Mouse (Mus musculus) embryonic facial prominence, embryonic 11.5 days (tissue): ENCODE data around the gene Nqo1. TPM values are rescaled to one million over a fixed set of nuclear protein-coding genes. Genes with fewer than 3 reads are reported as not detected.
A peak's percentile ranks its signal among the peaks of the same experiment; 100 is the strongest.

Experiments used
- ATAC-seq: fragments of 200-750 bp; cut with Nextera tagmentation; replicated peaks from 2 replicates; pipeline ENCODE4 v1.8.0; 2017; ENCODE audit warnings: low read depth; ENCODE audit not compliant: insufficient number of reproducible peaks, low FRiP score, low TSS enrichment
- DNase-seq: peaks from one replicate; pipeline ENCODE4 v3.0.0-alpha.2; 2015; ENCODE audit warnings: low spot score
- H3K27ac ChIP-seq: fragments of 300-500 bp; sonication (generic); replicated peaks from 2 replicates; pipeline ENCODE4 v1.5.1; 2014; ENCODE audit warnings: mild to moderate bottlenecking, low read depth, low read length, control low read depth
- H3K27me3 ChIP-seq: fragments of 300-500 bp; sonication (generic); 2 replicates; pipeline ENCODE4 v1.6.1; 2014; ENCODE audit warnings: mild to moderate bottlenecking, low read length, moderate library complexity, mixed read lengths; ENCODE audit not compliant: control insufficient read depth, insufficient read depth
- H3K36me3 ChIP-seq: fragments of 300-500 bp; sonication (generic); replicated peaks from 2 replicates; pipeline ENCODE4 v1.6.1; 2014; ENCODE audit warnings: low read depth, mild to moderate bottlenecking, low read length, moderate library complexity, mixed read lengths; ENCODE audit not compliant: control insufficient read depth, insufficient read depth
- H3K4me1 ChIP-seq: fragments of 300-500 bp; sonication (generic); 2 replicates; pipeline ENCODE4 v1.6.1; 2014; ENCODE audit warnings: low read length, mixed read lengths; ENCODE audit not compliant: control insufficient read depth, insufficient read depth
- H3K4me2 ChIP-seq: fragments of 300-500 bp; sonication (generic); 2 replicates; pipeline ENCODE4 v1.6.1; 2014; ENCODE audit warnings: low read depth, mild to moderate bottlenecking, control low read depth, low read length, moderate library complexity
- H3K4me3 ChIP-seq: fragments of 300-500 bp; sonication (generic); 2 replicates; pipeline ENCODE4 v1.5.1; 2014; ENCODE audit warnings: low read depth, low read length, control low read depth
- H3K9ac ChIP-seq: fragments of 300-500 bp; sonication (generic); replicated peaks from 2 replicates; pipeline ENCODE4 v1.6.1; 2014; ENCODE audit warnings: mild to moderate bottlenecking, control low read depth, low read length
- H3K9me3 ChIP-seq: fragments of 300-500 bp; sonication (generic); replicated peaks from 2 replicates; pipeline ENCODE4 v1.6.1; 2016; ENCODE audit warnings: mild to moderate bottlenecking, low read length, inconsistent platforms, mixed read lengths; ENCODE audit not compliant: control insufficient read depth
- WGBS: fragments of 180-500 bp; shearing (Covaris S2); extraction: QIAGEN DNeasy Blood & Tissue Kit; methylation state at CpG from one replicate; pipeline ENCODE4 v1.1.7; 2014; 5-methylcytosine and 5-hydroxymethylcytosine counted together
- polyA plus RNA-seq: library from polyadenylated mRNA; unstranded; fragments of >200 nt; fragmentation: Nextera tagmentation; extraction: Ambion mirVana; gene quantifications from 2 replicates; pipeline ENCODE4 v1.2.1, GENCODE M21; 2014

The Nqo1 gene
- polyA plus RNA-seq = 13.8 and 15.0 TPM in 2 replicates

DNA sequence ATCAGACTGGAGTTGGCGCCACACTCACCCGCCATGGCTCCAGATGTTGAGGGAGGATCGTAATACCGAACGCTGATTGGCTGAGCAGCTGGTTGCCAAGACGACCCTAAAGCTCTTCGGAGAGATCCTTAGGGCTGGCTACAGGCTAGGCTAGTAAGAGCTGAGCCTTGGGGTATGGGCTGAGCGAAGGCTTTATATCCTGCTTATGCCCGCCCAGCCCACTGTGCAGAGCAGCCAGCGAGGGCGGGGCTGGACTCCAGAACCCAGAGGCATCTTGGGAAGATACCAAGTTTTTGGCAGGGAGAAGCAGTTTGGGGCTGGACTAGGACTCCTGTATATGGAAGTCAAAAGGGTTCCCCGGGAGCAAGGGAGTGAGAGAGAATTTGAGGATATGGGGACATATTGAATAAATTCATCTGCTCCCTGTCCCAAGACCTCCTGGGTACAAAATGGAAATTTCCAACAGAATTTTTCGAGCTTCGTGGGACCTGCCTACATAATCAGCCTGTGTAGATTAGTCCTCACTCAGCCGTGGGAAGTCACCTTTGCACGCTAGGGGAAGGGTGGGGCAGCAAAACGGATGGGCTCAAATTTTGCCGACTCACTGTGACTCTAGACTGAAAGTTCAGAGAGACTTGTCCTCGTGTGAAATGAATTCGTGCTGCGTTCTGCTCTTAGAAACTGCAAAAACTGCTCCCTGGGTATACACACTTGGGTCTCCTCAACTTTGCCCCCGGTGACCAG is at the start of gene Nqo1:
Gene Nqo1 (minus strand): TSS at position 169 of the 744 bp plus-strand sequence.
- Histone ChIP-seq H3K9me3 (no peaks in the 10 kb centered on the region), H3K27ac (no peak within 1 kb of the TSS; the same call in 1 of the 2 replicates), H3K4me2 (peak within 1 kb of the TSS; percentile 43), H3K4me1 (0 out of 2 replicates have a peak, but pooled peaks cover 3% of the 10 kb centered on the region), H3K27me3 (no peaks in the 10 kb centered on the region), H3K4me3 (peak within 1 kb of the TSS; percentile 29), H3K36me3 (no peaks in the 10 kb centered on the region; the same call in 1 of the 2 replicates), H3K9ac (peak within 1 kb of the TSS; percentile 34; the same call in 1 of the 2 replicates)
- DNase-seq (peak; percentile 93), ATAC-seq (peak; percentile 97)
- WGBS = 13% methylated on average over 22 of the region's 22 CpGs

- Histone ChIP-seq H3K36me3 (no peaks in the 10 kb centered on the region; the same call in 1 of the 2 replicates), H3K9me3 (no peaks in the 10 kb centered on the region), H3K27me3 (no peaks in the 10 kb centered on the region), H3K4me2 (no peak overlapping the region), H3K27ac (no peak overlapping the region), H3K4me1 (no peaks in the 10 kb centered on the region), H3K9ac (no peak overlapping the region), H3K4me3 (no peak overlapping the region)
- no peak for ATAC-seq
- DNase-seq = no peak
- WGBS = 90% methylated on average over 13 of the region's 13 CpGs
Observed at GRCm38 (mm10) chr8:107451414-107452066, 48.5 kb upstream of the Nqo1 start.

GRCm38 (mm10) chr8:107449655-107450054 is 46.6 kb upstream of the Nqo1 start:
- no peaks in the 10 kb centered on the region for H3K4me1 ChIP-seq
- H3K27ac ChIP-seq = no peak overlapping the region
- no peaks in the 10 kb centered on the region for H3K9me3 ChIP-seq
- ATAC-seq = no peak
- H3K9ac ChIP-seq = no peak overlapping the region
- 72% methylated on average over 6 of the region's 6 CpGs for WGBS
- no peak for DNase-seq
- no peaks in the 10 kb centered on the region; the same call in 1 of the 2 replicates for H3K36me3 ChIP-seq
- no peak overlapping the region for H3K4me3 ChIP-seq
- no peak overlapping the region for H3K4me2 ChIP-seq
- no peaks in the 10 kb centered on the region for H3K27me3 ChIP-seq

- no peak for ATAC-seq
- DNase-seq = no peak
Observed at GRCm38 (mm10) chr8:107449130-107449529, 46.1 kb upstream of the Nqo1 start.

GRCm38 (mm10) chr8:107448382-107448889 is 45.4 kb upstream of the Nqo1 start:
- Histone ChIP-seq H3K4me2 (no peak overlapping the region), H3K36me3 (no peaks in the 10 kb centered on the region; the same call in 1 of the 2 replicates), H3K9me3 (no peaks in the 10 kb centered on the region), H3K27ac (no peak overlapping the region), H3K9ac (no peak overlapping the region), H3K27me3 (no peaks in the 10 kb centered on the region), H3K4me3 (no peak overlapping the region), H3K4me1 (no peaks in the 10 kb centered on the region)
- WGBS = 75% methylated on average over 4 of the region's 4 CpGs
- DNase-seq (no peak), ATAC-seq (no peak)

More at GRCm38 (mm10) chr8:107449130-107449529, 46.1 kb upstream of the Nqo1 start:
- Histone ChIP-seq H3K27ac (no peak overlapping the region), H3K36me3 (no peaks in the 10 kb centered on the region; the same call in 1 of the 2 replicates), H3K4me1 (no peaks in the 10 kb centered on the region), H3K4me2 (no peak overlapping the region), H3K9me3 (no peaks in the 10 kb centered on the region), H3K27me3 (no peaks in the 10 kb centered on the region), H3K4me3 (no peak overlapping the region), H3K9ac (no peak overlapping the region)
- 37% methylated on average over 8 of the region's 8 CpGs for WGBS

DNA sequence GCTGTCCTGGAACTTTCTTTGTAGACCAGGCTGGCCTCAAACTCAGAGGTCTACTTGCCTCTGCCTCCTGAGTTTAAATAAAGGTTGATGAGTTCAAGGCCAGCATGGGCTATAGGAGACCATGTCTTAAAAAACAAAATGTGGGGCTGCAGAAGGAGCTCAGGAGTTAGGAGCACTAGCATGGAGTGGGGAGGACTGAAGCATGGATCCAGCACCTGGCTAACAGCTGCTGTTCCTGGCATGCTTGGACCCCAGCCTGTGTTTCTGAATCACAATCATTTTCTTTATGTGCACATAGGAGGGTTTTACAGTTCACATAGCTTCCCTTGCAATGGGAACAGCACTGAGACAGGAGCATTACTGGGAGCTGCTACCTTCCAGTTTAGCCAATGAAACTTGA is 44.7 kb upstream of the Nqo1 start:
- no peak for ATAC-seq
- no peak for DNase-seq
- no peak overlapping the region for H3K27ac ChIP-seq

GRCm38 (mm10) chr8:107444626-107445025 is 41.6 kb upstream of the Nqo1 start:
- H3K9me3 ChIP-seq = no peaks in the 10 kb centered on the region
- H3K9ac ChIP-seq = no peak overlapping the region
- H3K36me3 ChIP-seq = no peaks in the 10 kb centered on the region
- WGBS = 92% methylated on average over 3 of the region's 3 CpGs
- H3K27ac ChIP-seq = no peak overlapping the region
- no peaks in the 10 kb centered on the region for H3K4me1 ChIP-seq
- no peaks in the 10 kb centered on the region for H3K27me3 ChIP-seq
- no peak overlapping the region for H3K4me3 ChIP-seq
- H3K4me2 ChIP-seq = no peak overlapping the region
- ATAC-seq (no peak), DNase-seq (no peak)

More for the DNA sequence above, 44.7 kb upstream of the Nqo1 start:
- no peak overlapping the region for H3K9ac ChIP-seq
- H3K4me2 ChIP-seq = no peak overlapping the region
- no peak overlapping the region for H3K4me3 ChIP-seq
- H3K4me1 ChIP-seq = no peaks in the 10 kb centered on the region
- no peaks in the 10 kb centered on the region for H3K27me3 ChIP-seq
- H3K9me3 ChIP-seq = no peaks in the 10 kb centered on the region
- H3K36me3 ChIP-seq = no peaks in the 10 kb centered on the region
